Mouse (Mus musculus) left cerebral cortex, postnatal 10 days (tissue): ENCODE data around the gene Cav1. TPM values are rescaled to one million over a fixed set of nuclear protein-coding genes. Genes with fewer than 3 reads are reported as not detected.

Source experiments
- DNase-seq, 2 experiments: peaks; one replicate each; pipeline ENCODE4 v3.0.0; 2021 to 2022; ENCODE audit warnings: low spot score in 2 of 2, mixed read lengths in 1 of 2; ENCODE audit errors: extremely low spot score in 1 of 2
- intact Hi-C: fragments of 180-260 bp; cut with DNase I; formaldehyde crosslinking; loops from one replicate; pipeline ENCODE4 v1.15.1; 2025
- total RNA-seq, 2 experiments: library from RNA; stranded (reverse); gene quantifications; 2 replicates each; pipeline ENCODE4 v1.2.3; 2021

Cav1 gene
- total RNA-seq, 2 experiments from 2014 or later, result 25.7 to 26.7 TPM

- intact Hi-C loops, result no loop called here
- no peak for DNase-seq
Measured at GRCm38 (mm10) chr6:17314659-17315616, 8.8 kb downstream of the Cav1 start.

GRCm38 (mm10) chr6:17316294-17317166, 10.4 kb downstream of the Cav1 start:
- intact Hi-C loops, result no loop called here
- DNase-seq, result no peak

DNA sequence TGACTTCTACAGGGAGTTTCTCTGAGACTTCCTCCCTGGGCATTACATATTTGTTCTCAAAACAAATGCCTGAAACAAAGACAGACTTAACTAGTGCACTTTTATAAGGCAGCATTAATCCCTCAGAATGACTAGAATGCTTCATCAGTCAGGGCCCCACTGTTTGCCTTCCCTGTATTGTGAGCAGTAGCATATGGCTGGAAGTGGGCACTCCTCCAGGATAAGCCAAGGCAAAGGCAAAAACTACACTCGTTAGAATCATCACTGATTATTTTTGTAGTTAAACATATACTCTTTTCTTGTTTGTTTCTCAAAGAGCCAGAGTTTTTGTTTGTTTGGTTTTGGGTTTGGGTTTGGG, 11.0 kb downstream of the Cav1 start:
- DNase-seq, result no peak
- intact Hi-C loops, result no loop called here

GRCm38 (mm10) chr6:17317944-17318343, 11.8 kb downstream of the Cav1 start:
- intact Hi-C loops, result no loop called here
- DNase-seq, result no peak

DNA sequence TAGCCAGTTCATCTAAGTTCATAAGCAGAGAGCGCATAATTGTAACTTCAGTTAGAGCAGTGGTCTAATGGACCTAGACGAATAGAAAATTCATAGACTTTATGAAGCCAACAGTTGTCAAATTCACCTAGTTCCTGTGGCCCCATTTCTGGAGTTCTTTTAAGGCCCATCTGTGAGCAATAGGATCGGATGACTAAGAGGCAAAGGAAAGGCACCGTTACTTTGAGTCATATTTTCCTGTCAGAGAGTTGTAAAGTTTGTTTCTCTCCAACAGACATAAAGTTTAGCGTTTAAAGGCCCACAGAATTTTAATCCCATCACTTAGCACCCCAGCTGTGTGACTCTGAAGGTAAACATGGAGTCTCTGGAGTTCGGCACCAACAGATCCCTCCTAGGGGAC, 15.8 kb downstream of the Cav1 start:
- no peak for DNase-seq
- intact Hi-C loops, result no loop called here

DNA sequence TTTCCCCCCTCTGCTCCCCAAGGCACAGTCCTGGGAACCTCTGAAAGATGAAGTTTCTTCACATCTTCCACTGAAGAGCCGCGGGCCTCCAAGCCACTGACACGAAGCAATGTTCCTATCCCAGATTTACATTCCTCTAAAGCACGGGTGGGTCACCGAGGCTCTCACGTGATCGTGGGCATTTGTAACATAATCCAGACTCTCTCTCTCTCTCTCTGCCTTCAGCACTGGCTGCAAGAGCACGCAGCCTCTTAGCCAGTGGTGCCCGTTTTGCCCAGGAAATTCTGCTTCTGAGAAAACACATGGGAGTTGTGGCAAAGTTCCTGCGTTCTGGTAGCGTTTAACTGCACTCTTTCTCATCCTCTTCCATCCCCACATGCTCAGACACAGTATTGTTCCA, 21.1 kb downstream of the Cav1 start:
- intact Hi-C loops, result no loop called here
- no peak for DNase-seq

GRCm38 (mm10) chr6:17329801-17330200, 23.7 kb downstream of the Cav1 start:
- DNase-seq, result no peak
- intact Hi-C loops, result no loop called here

- intact Hi-C loops, result no loop called here
- no peak for DNase-seq
Measured at GRCm38 (mm10) chr6:17337724-17338123, 31.6 kb downstream of the Cav1 start.

DNA sequence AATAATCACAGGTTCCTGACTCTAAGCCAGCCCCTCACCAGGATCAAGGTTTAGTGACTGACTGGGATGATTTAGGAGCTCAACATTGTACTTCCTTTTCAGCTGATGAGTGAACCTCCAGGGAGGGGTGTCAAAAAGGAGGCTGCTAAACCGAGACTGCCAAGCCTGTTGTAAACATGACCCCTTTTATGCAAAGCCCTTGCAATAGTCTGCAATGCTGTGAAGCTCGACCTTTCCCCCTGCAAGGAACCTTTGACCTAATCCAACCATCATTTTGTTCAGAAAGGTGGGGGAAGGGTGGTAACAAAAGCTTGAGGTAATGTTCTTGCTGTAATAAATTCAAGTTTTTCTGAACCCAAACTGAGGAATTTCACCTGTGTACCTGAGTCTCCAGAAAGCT, 34.3 kb downstream of the Cav1 start:
- intact Hi-C loops, result no loop called here
- no peak for DNase-seq

DNA sequence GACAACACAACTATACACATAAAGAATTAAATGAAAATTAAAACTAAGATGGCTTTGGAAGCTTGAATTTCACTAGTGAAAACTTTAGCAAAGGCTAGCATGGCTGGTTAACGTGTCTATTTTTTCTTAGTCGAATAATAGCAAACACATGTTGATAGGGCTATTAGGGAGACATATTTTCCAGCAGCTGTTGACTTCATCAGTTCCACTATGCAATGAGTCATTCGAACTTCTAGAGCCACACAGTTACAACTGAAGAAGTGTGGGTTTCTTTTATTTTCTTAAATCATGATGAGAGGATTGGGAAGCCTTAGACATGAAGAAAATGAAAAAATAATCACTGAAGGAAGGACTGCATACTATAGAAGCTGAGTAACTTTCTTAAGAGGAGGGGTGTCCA, 41.9 kb downstream of the Cav1 start:
- no peak for DNase-seq
- intact Hi-C loops, result no loop called here

DNA sequence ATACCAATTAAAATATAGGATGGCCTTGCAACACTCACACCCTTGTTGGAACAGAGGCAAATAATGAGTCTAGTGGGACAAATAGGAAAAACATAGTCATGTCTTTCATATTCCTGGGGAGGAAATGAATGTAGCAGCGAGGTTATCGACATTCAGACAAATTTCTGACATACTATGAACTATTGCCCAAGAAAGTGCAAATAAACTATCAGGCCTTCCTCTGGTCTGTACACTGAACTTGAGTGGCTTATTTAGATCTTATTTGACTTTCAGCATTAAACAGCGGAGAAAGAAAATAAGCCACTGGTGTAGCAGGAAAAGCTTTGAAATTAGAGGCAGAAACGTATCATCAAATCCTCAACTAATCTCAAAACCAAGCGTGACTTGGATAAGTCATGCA, 44.7 kb downstream of the Cav1 start:
- intact Hi-C loops, result no loop called here
- DNase-seq, result no peak

- intact Hi-C loops, result loop anchor here (1.0 to 5.0 kb wide), 2 partner anchors 254 to 332 kb away; no protein-coding TSS in a partner anchor
- peak; percentile 26 to 44 for DNase-seq
Measured at GRCm38 (mm10) chr6:17358896-17359690, 53.0 kb downstream of the Cav1 start.

DNA sequence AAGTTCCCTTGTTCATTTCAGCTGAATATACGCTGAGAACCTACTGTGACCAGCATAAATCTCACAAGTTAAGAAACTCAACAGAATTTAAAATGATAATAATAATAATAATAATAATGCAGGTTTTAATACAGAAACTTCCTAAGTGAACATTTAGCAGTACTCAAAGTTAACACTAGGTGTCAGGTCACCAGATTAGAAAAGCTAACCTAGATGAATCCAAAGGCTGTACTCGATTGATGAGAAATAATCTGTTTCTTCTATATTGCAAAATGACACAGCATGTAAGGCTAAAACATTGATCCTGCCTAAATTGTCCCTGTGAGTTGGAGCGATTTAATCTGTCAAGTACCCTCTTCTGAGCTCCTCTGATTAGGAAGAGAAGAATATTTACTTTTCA, 56.6 kb downstream of the Cav1 start:
- no peak for DNase-seq

DNA sequence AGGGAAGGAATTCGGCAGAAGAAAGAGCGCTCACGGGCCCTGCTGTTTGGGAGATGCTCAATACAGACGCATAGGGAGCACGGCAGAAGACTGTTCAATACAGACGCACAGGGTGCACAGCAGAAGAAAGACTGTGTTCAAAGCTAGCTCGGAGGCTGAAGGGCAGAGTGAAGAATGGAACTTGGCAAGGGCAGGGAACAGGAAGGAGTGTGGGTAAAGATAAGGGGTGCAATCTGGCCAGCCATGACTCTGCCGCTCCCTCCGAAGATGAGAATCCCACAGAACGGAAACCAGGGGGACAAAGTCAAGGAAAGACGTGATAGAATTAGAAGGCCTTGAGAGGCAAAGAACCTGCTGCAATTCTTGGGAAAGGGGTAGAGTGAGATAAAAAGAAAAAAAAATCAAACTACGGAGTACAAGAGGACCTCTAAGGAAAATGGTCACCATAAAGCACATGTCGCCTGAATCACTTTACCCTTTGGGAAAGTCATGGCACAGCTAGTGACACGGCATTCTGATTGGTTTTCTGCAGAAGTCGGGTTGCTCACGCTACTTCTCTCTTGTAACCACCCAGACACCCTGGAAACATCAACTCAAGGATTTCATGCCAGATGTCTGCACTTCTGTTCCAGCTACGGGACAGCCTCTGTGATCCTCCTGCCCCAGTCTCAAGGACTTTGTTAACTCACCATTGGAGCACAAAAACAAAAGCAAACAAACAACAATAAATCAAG, 57.5 kb downstream of the Cav1 start:
- intact Hi-C loops, result loop anchor here (2.0 kb wide), 1 partner anchor 225 kb away; no protein-coding TSS in a partner anchor
- DNase-seq, result no peak

More for the DNA sequence above, 56.6 kb downstream of the Cav1 start:
- intact Hi-C loops, result no loop called here

GRCm38 (mm10) chr6:17374326-17374725, 68.2 kb downstream of the Cav1 start:
- no peak for DNase-seq

DNA sequence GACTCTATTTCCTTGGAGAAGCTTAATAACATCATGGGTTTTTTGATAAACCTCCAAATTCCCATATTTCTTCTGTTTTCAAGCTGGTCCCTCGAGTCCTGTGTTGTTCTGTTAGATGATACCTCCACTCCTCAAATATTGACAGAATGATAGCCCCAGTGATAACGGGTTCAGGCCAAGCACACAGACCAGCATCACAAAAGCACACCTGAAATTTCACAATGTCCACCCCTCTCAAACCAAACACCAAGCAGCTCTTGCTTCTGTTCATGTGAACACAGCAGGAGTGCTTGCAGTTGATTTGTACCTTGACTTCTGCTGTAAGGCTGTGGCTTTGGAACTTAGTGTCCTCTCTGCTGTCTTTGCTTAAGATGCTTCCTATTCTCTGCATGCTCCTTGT, 71.2 kb downstream of the Cav1 start:
- intact Hi-C loops, result no loop called here
- no peak for DNase-seq

More at GRCm38 (mm10) chr6:17374326-17374725, 68.2 kb downstream of the Cav1 start:
- intact Hi-C loops, result no loop called here

- no peak for DNase-seq
- intact Hi-C loops, result no loop called here
Measured at GRCm38 (mm10) chr6:17380102-17380501, 74.0 kb downstream of the Cav1 start.

DNA sequence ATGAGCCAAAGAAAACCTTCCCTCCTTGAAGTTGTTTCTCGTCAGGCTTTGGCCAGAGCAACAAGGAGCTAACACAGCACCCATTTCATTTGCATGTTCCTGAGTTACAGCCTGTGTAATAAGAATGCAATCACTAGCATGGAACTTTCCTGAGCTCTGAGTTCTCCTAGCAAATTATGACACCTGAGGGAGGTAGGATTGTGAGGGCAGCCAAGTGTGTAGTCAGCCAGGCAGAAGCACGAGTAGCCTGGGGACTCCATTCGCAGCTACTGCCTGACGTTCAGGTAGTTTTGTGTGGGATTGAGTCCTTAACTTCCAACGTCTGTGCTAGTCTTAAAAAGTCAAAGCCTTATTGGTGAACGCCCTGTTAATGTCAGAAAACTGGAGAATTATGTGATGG, 75.6 kb downstream of the Cav1 start:
- intact Hi-C loops, result no loop called here
- DNase-seq, result no peak
